Comparison of ENCODE assay signal across 8 mouse cellular contexts in genomic region chr9:44882436-44882980, GRCm38 (mm10). TPM values are rescaled to one million over a fixed set of nuclear protein-coding genes. Genes with fewer than 3 reads are reported as not detected.
DNase-seq lines count a peak whose midpoint lies in the region; ATAC-seq and TF ChIP-seq lines count a peak whose summit lies in the region.

No protein-coding gene starts in this region.

- H3K27me3 ChIP-seq in intestine, embryonic 14.5 days (replicated peaks; ENCODE audit: control insufficient read depth, insufficient read depth, low read length) = no peaks in the 10 kb centered on the region
- no peaks in the 10 kb centered on the region for H3K27me3 ChIP-seq in limb, embryonic 15.5 days
- H3K27me3 ChIP-seq in midbrain, postnatal 0 days (ENCODE audit: insufficient read depth, low read length) = no peaks in the 10 kb centered on the region
- no peaks in the 10 kb centered on the region for H3K27me3 ChIP-seq in stomach, postnatal 0 days (ENCODE audit: control insufficient read depth, insufficient read depth, low read length)

- 0% methylated on average over 26 of the region's 27 CpGs for WGBS in intestine, embryonic 14.5 days
- WGBS in limb, embryonic 15.5 days = under 1% methylated on average over 26 of the region's 27 CpGs
- under 1% methylated on average over 26 of the region's 27 CpGs for WGBS in midbrain, postnatal 0 days
- 1% methylated on average over 25 of the region's 27 CpGs for WGBS in stomach, postnatal 0 days

- 0 out of 2 replicates have a peak, but pooled peaks cover 5% of the 10 kb centered on the region for H3K36me3 ChIP-seq in intestine, embryonic 14.5 days (ENCODE audit: control insufficient read depth, insufficient read depth, low read length)
- H3K36me3 ChIP-seq in limb, embryonic 15.5 days = no peaks in the 10 kb centered on the region
- H3K36me3 ChIP-seq in midbrain, postnatal 0 days (ENCODE audit: insufficient read depth, low read length) = no peaks in the 10 kb centered on the region
- no peaks in the 10 kb centered on the region for H3K36me3 ChIP-seq in stomach, postnatal 0 days (ENCODE audit: control insufficient read depth, insufficient read depth, low read length)

- peak; percentile 40 for TF ChIP-seq CTCF in gastrocnemius, adult 2 months (IDR thresholded peaks at IDR 0.05)
- peak; percentile 38 for TF ChIP-seq CTCF in midbrain, postnatal 0 days (IDR thresholded peaks at IDR 0.05)
- TF ChIP-seq CTCF in stomach, postnatal 0 days (IDR thresholded peaks at IDR 0.05; ENCODE audit: low read depth) = peak; percentile 43

- no peak for TF ChIP-seq EP300 in stomach, postnatal 0 days (optimal IDR thresholded peaks at IDR 0.05)

- peak overlapping the region; percentile 94 for H3K27ac ChIP-seq in gastrocnemius, adult 2 months
- H3K27ac ChIP-seq in intestine, embryonic 14.5 days (ENCODE audit: low read depth) = peak overlapping the region; percentile 89
- peak overlapping the region; percentile 99 for H3K27ac ChIP-seq in limb, embryonic 15.5 days
- peak overlapping the region; percentile 99 for H3K27ac ChIP-seq in midbrain, postnatal 0 days (ENCODE audit: low read depth, low read length)
- H3K27ac ChIP-seq in stomach, postnatal 0 days (replicated peaks) = peak overlapping the region; percentile 30; the same call in 1 of the 2 replicates

- H3K4me2 ChIP-seq in intestine, embryonic 14.5 days (ENCODE audit: low read length) = peak overlapping the region; percentile 98
- H3K4me2 ChIP-seq in limb, embryonic 15.5 days = peak overlapping the region; percentile 96
- H3K4me2 ChIP-seq in midbrain, postnatal 0 days (ENCODE audit: low read depth, low read length, poor library complexity, severe bottlenecking) = peak overlapping the region; percentile 90
- peak overlapping the region; percentile 98 for H3K4me2 ChIP-seq in stomach, postnatal 0 days (replicated peaks; ENCODE audit: low read depth)

- peak overlapping the region; percentile 64 for H3K9ac ChIP-seq in intestine, embryonic 14.5 days (ENCODE audit: low read length)
- peak overlapping the region; percentile 56 for H3K9ac ChIP-seq in limb, embryonic 15.5 days
- H3K9ac ChIP-seq in midbrain, postnatal 0 days (replicated peaks; ENCODE audit: low read length, poor library complexity, severe bottlenecking) = peak overlapping the region; percentile 99
- H3K9ac ChIP-seq in stomach, postnatal 0 days (ENCODE audit: low read length) = peak overlapping the region; percentile 68

- H3K9me3 ChIP-seq in intestine, embryonic 14.5 days (ENCODE audit: control insufficient read depth, low read length) = no peaks in the 10 kb centered on the region
- H3K9me3 ChIP-seq in limb, embryonic 15.5 days = no peaks in the 10 kb centered on the region
- H3K9me3 ChIP-seq in midbrain, postnatal 0 days (ENCODE audit: low read length) = no peaks in the 10 kb centered on the region
- H3K9me3 ChIP-seq in stomach, postnatal 0 days (ENCODE audit: control insufficient read depth, low read length) = no peaks in the 10 kb centered on the region

- peak; percentile 27 to 40 for DNase-seq in spleen, adult 18-20 months
- DNase-seq in spleen, adult 12 weeks (ENCODE audit: low spot score) = no peak
- DNase-seq in cerebellum, postnatal 14 days = peak; percentile 69 to 71
- DNase-seq in gastrocnemius, adult 2 months = peak; percentile 53
- DNase-seq in intestine, embryonic 14.5 days (ENCODE audit: low spot score) = peak; percentile 85
- peak; percentile 52 for DNase-seq in midbrain, postnatal 0 days (ENCODE audit: low spot score)
- peak; percentile 71 for DNase-seq in stomach, postnatal 0 days (ENCODE audit: low spot score)

- ATAC-seq in intestine, embryonic 14.5 days (replicated peaks; ENCODE audit: low FRiP score, low TSS enrichment, low read depth) = peak; percentile 65
- peak; percentile 26; the same call in 1 of the 2 replicates for ATAC-seq in limb, embryonic 15.5 days (ENCODE audit: insufficient number of reproducible peaks, low FRiP score, low TSS enrichment, low read depth)
- peak; percentile 54 for ATAC-seq in midbrain, postnatal 0 days (ENCODE audit: low FRiP score)
- ATAC-seq in stomach, postnatal 0 days (ENCODE audit: low FRiP score, low TSS enrichment) = peak; percentile 73

- H3K4me3 ChIP-seq in gastrocnemius, adult 2 months = peak overlapping the region; percentile 77
- H3K4me3 ChIP-seq in intestine, embryonic 14.5 days (ENCODE audit: low read depth, low read length) = peak overlapping the region; percentile 98
- peak overlapping the region; percentile 97 for H3K4me3 ChIP-seq in limb, embryonic 15.5 days
- H3K4me3 ChIP-seq in midbrain, postnatal 0 days (ENCODE audit: low read depth, low read length) = peak overlapping the region; percentile 96
- H3K4me3 ChIP-seq in stomach, postnatal 0 days (ENCODE audit: low read depth, low read length) = peak overlapping the region; percentile 96

- peaks cover 27% of the 10 kb centered on the region for H3K4me1 ChIP-seq in intestine, embryonic 14.5 days (replicated peaks; ENCODE audit: control insufficient read depth, insufficient read depth, low read length)
- H3K4me1 ChIP-seq in limb, embryonic 15.5 days = peaks cover 37% of the 10 kb centered on the region
- H3K4me1 ChIP-seq in midbrain, postnatal 0 days (ENCODE audit: insufficient read depth, low read length) = peaks cover 11% of the 10 kb centered on the region; the same call in 1 of the 2 replicates
- H3K4me1 ChIP-seq in stomach, postnatal 0 days (replicated peaks; ENCODE audit: control insufficient read depth, insufficient read depth) = no peaks in the 10 kb centered on the region; the same call in 1 of the 2 replicates

- intact Hi-C loops in gastrocnemius, adult 2 months (cut with DNase I) = loop anchor here (5.0 kb wide), 1 partner anchor 35 kb away; no protein-coding TSS in a partner anchor

RNA-seq across cellular contexts. Expression of gene Kmt2a, which starts 1.4 kb away (rescaled TPM):
- total RNA-seq in gastrocnemius, adult 2 months (2021) = 10 to 100 TPM; 21.5 to 21.7 TPM
- 10.4 and 14.7 TPM in 2 replicates for polyA plus RNA-seq in intestine, embryonic 14.5 days (2014; fragmentation: Nextera tagmentation; extraction: Ambion mirVana)
- polyA plus RNA-seq in limb, embryonic 15.5 days (2015; fragmentation: Nextera tagmentation; extraction: Ambion mirVana) = 12.4 and 13.7 TPM in 2 replicates
- total RNA-seq in midbrain, postnatal 0 days (2014; rRNA removed) = 27.8 and 28.0 TPM in 2 replicates
- polyA plus RNA-seq in midbrain, postnatal 0 days (2015; fragmentation: Nextera tagmentation; extraction: Ambion mirVana) = 14.0 and 20.0 TPM in 2 replicates
- 3.9 and 4.3 TPM in 2 replicates for polyA plus RNA-seq in stomach, postnatal 0 days (2015; fragmentation: Nextera tagmentation; extraction: Ambion mirVana)

RNA-seq across cellular contexts. Expression of gene Atp5l, which starts 38.0 kb away (rescaled TPM):
- total RNA-seq in gastrocnemius, adult 2 months (2021) = 100 to 1,000 TPM; 668 to 937 TPM
- 722 and 905 TPM in 2 replicates for polyA plus RNA-seq in intestine, embryonic 14.5 days (2014; fragmentation: Nextera tagmentation; extraction: Ambion mirVana)
- 568 and 652 TPM in 2 replicates for polyA plus RNA-seq in limb, embryonic 15.5 days (2015; fragmentation: Nextera tagmentation; extraction: Ambion mirVana)
- total RNA-seq in midbrain, postnatal 0 days (2014; rRNA removed) = 204 and 253 TPM in 2 replicates
- polyA plus RNA-seq in midbrain, postnatal 0 days (2015; fragmentation: Nextera tagmentation; extraction: Ambion mirVana) = 870 and 874 TPM in 2 replicates
- 1,024 and 1,071 TPM in 2 replicates for polyA plus RNA-seq in stomach, postnatal 0 days (2015; fragmentation: Nextera tagmentation; extraction: Ambion mirVana)

Comparison
In these comparisons a context has a peak if more than half of its experiments do, and no peak if none do; other contexts are left out.
1. H3K27ac ChIP-seq: peak in every context shown above with its lines; median percentile 99 in limb, embryonic 15.5 days; 99 in midbrain, postnatal 0 days; 94 in gastrocnemius, adult 2 months; 89 in intestine, embryonic 14.5 days; 30 in stomach, postnatal 0 days.